Mouse (Mus musculus): ENCODE measurements around the gene Mamstr.

Mamstr gene

GRCm38 (mm10) chr7:45693921-45694591, 54.3 kb downstream of the Mamstr start, which contains the start of gene Sec1:
Sec1 (minus strand) TSS chr7:45694402.
- DNase-seq (ENCODE audit: low spot score) = no peak

DNA sequence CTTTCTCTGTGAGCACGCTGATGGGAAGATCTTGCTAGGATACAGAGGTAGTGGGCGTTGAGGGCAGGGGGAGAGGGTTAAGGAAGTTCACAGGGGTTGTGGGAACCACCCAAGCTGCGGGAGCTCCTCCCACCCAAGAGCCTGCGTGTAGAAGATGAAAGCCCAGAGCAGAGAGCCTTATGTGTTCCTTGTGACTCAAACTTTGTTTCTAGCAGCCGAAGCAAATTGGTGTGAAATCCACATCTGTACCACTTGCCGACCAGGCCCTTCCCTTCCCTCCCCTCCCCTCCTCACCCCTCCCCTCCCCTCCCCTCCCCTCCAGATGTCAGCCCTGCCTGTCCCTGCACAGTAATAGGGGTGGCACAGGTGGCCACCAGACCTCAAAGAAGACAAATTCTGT, 55.3 kb downstream of the Mamstr start:
- no peak for DNase-seq (ENCODE audit: low spot score)

Measured in ovary, postnatal 14 days (tissue).